Mouse (Mus musculus) liver, adult (tissue): ENCODE results near the gene Rptor.
A peak's percentile ranks its signal among the peaks of the same experiment; 100 is the strongest.

Experiments
- GATA4 ChIP-seq: IDR thresholded peaks from 2 replicates; pipeline ENCODE4 v1.6.1; 2014; ENCODE audit warnings: mild to moderate bottlenecking, low read length; ENCODE audit not compliant: insufficient replicate concordance

Gene Rptor

DNA sequence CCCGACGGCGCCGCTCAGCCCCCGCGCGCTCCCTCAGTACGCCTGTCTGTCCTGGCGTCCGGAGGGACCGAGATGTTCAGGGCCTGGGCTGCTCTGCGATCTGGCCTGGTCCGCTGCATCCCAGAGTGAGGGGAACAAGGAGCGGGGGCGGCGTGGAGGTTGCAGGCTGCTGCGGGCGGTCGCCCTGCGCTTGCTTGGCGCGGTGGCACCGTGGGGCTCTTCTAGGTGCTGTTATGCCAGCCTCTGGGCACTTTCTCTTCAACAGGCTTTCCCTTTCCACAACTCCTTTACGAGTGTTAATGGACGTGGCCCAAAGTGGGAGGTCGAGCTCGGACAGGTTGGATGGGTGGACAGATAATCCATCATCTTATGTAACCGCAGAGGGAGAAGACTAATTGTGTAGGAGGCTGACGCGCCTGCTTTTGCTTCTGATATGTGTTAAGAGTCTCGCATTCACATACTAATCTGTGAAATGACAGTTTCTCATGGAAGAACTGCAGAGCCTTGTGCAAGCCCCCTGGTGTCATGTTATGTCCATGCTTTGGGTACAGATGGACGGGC is 340.8 kb downstream of the Rptor start:
- no peak for TF ChIP-seq GATA4

- peak; percentile 41; the same call in 1 of the 2 replicates for TF ChIP-seq GATA4
Observed at GRCm38 (mm10) chr11:119945343-119945742, 342.6 kb downstream of the Rptor start.

GRCm38 (mm10) chr11:119947426-119947825 is 344.7 kb downstream of the Rptor start:
- no peak for TF ChIP-seq GATA4

DNA sequence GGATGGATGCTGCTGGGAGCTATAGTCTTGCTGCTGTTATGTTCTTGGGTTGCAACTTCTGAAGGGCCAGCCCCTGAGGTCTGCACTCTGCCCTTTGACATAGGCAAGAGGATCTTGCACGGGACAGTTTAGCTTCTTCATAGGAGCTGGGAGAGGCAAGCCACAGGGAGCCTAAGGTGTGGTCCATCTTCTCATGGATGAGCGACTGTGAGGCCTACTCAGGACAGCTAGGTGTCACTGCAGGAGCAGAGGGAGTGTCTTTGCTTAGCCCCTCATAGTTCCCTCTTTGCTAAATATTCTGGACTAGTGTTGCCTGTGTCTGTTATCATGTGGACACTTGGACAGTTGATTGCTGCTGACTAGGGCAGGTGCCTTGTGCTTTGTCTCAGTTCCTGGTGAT is 345.2 kb downstream of the Rptor start:
- no peak for TF ChIP-seq GATA4

GRCm38 (mm10) chr11:119948305-119948704 is 345.6 kb downstream of the Rptor start:
- TF ChIP-seq GATA4, result no peak

GRCm38 (mm10) chr11:119948803-119949202 is 346.1 kb downstream of the Rptor start:
- no peak for TF ChIP-seq GATA4
